Mouse (Mus musculus): ENCODE data around the gene Ppat. TPM values are rescaled to one million over a fixed set of nuclear protein-coding genes. Genes with fewer than 3 reads are reported as not detected.
"Not testable (repeated sequence)": the region's sequence is repeated elsewhere in the genome, so short reads cannot be mapped to it uniquely, and the experiment has no call there.

Ppat gene
- total RNA-seq, 2 experiments from 2014 or later = 21.2 to 21.8 TPM

DNA sequence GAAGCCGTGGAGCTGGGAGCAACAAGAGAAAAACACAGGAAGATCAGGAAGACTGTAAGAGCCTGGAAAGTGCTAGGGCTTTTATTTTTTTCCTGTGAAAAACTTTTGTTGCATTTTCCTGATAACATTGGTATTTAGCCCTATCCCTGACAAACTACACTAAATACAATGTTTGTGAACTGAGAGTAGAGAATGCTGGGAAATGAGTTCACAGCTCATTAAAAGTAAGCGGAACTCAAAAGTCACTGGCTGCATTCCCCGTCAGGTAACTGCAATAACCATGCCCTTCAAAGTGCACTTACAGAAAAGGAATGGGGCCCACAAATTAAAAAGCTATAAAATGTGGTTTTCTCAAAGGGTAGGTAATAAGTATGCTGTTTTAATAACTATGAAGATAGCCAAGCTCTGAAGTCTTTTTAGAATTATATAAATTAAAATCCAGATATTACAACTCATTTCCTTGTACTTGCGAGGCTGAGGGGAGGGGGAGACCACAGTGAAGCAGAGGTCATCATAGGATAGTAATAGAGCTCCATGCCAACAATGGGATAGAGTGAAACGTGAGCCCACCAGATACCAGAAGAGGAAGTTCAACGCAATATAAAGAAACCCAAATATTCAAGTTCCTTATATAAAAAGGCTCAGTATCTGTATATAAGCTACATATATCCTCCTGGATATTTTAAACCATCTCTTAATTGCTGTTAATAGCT, 6.3 kb downstream of the Ppat start:
- TF ChIP-seq CTCF (IDR thresholded peaks at IDR 0.05) = no peak
- Histone ChIP-seq H3K27ac (peak overlapping the region; percentile 33; the same call in 1 of the 2 replicates), H3K4me3 (no peak overlapping the region)
- intact Hi-C loops (cut with DNase I) = no loop called here
- no peak for DNase-seq

DNA sequence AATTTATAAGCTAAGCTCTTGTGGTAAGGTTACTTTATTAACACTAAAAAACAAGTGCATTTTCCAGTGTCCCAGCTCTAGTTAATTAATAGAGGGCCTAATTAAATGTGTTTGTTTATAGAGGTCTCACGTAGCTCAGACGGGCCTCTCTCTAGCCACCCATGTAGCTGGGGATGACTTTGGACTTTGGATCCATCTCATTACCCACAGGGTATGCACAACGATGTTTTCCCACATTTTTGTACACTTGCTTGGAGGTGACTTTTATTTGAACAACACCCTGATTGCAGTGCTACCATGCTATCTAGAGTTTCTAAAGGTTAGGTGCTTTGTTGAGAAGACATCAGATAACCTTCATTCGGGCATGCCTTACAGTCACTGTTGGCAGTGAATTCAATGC, 8.9 kb downstream of the Ppat start:
- DNase-seq = no peak
- TF ChIP-seq CTCF (IDR thresholded peaks at IDR 0.05) = no peak
- intact Hi-C loops (cut with DNase I) = no loop called here

DNA sequence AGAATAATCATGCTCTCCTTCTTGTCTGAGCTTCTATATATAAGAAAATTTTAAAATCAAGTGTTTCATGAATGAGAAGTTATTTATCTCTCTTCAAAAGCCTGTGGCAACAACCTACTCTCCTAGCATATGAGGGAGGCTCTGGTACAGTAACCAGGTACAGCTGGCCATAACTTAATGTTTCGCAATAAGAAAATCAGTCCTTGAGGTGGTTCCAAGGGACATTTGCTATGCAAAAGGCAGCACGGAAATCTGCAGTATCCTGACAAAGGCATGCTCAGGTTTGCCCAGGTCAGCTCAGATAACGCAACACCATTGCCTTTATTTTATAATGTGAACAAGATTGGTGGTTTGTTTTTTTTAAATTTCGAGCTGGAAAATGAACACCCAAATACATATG, 9.4 kb downstream of the Ppat start:
- no peak for TF ChIP-seq CTCF (IDR thresholded peaks at IDR 0.05)
- Histone ChIP-seq H3K4me3 (no peak overlapping the region), H3K27ac (no peak overlapping the region)
- DNase-seq = no peak
- intact Hi-C loops (cut with DNase I) = no loop called here

More for the DNA sequence above, 8.9 kb downstream of the Ppat start:
- H3K27ac ChIP-seq = no peak overlapping the region
- H3K4me3 ChIP-seq = no peak overlapping the region

DNA sequence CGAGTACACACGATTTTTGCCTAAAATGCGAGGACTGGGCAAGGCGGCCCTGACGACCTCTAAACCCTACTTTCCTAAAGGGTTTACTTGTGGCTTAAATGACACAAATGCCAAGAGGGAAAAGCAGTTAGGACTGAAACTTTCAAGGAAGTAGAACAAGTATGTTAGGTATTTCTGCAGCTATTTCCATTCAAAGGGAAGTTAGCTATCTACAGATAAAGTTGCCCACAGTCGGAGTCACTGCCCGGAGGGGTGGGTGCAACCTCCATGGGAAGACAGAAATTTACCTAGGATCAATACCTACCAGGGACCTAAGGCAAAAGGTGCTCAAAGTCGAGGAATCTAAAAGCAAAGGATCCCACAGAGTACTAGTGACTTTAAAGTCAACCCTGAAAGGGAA, 11.7 kb downstream of the Ppat start:
- no peak for DNase-seq
- Histone ChIP-seq H3K4me3 (no peak overlapping the region), H3K27ac (no peak overlapping the region)
- TF ChIP-seq CTCF (IDR thresholded peaks at IDR 0.05) = no peak
- intact Hi-C loops (cut with DNase I) = no loop called here

DNA sequence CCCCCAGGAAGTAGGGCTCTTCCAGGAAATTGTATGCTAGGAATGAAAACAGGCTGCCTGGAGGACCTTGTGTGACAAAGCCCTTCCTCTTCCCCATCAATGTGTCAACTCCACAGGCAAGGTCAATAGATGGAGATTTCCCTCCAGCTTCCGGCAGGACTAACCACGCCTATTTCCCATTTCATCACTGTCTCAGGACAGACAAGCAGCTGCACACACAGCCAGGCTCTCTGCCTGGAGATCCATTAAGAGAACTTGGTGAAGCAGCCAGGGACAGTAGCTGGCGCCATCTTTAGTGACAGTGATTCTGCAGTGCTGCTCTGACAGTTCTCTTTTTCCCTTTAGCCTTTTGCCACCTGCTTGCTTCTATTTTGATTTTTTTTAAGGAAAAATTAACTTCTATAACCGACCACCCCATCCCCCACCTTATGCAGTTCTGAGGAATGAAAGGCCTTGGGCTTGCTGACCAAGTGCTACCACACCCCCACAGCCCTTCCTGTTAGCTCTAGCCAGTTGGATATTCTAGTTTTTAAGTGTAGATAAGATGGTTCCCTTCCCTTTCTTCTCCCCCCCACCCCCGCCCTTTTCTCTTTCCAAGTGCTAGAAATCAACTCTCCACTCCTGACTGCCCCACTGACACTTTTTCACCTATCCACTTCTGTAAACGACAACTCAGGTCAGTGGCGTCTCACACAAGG, 22.0 kb downstream of the Ppat start:
- DNase-seq = peak; percentile 28
- intact Hi-C loops (cut with DNase I) = no loop called here
- H3K4me3 ChIP-seq = peak overlapping the region; percentile 69
- TF ChIP-seq CTCF (IDR thresholded peaks at IDR 0.05) = no peak
- peak overlapping the region; percentile 88 for H3K27ac ChIP-seq

DNA sequence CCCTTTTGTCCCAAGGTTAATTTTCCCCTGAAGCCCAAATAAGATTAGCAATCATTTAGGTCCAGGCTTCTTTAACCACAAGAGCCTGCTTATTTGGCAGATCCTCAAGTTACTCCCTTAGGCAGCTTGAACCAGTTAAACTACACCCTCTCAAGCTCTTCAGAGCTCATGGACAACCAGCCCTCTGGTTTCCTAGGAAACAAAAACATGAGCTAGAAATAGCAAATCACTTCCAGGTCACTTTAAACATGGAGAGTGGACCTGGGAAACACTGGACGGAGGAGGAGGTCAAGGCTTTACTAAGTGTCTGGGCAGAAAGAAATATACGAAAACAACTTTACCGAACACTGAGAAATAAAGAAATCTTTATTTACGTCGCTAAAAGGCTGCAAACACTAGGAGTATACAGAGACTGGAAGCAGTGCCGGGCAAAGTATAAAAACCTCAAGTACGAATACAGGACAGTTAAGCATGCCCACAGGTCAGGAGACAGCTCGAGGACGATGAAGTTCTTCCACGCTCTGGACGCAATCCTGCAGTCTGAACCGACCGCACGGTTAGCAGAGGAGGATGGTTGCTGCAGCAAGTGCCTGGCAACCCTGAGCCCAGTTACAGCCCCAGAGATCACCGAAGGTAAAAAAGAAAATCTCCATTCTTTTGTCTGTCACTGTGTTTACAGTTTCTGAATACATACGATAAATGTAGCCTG, 23.1 kb downstream of the Ppat start:
- intact Hi-C loops (cut with DNase I) = no loop called here
- Histone ChIP-seq H3K4me3 (peak overlapping the region; percentile 69), H3K27ac (peak overlapping the region; percentile 88)
- TF ChIP-seq CTCF (IDR thresholded peaks at IDR 0.05) = no peak
- DNase-seq = peak; percentile 32

DNA sequence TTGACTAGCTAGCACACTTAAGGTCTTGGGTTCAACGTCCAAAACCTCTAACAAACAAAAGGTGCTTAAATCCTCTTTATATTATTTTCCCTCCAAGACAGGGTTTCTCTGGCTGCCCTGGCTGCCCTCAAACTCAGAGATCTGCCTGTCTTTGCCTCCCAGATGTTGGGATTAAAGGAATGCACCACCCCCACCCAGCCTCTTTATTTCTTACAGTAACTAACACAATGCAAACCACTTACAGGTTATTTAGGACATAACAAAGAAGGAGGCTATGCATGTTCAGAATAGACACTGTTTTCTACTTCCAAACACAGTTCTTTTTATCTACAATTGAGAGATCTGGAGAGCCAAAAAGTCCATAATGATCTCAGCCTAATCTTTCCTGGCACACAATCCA, 27.1 kb downstream of the Ppat start:
- no peak for TF ChIP-seq CTCF (IDR thresholded peaks at IDR 0.05)
- DNase-seq = no peak
- peak overlapping the region; percentile 93 for H3K27ac ChIP-seq
- peak overlapping the region; percentile 50 for H3K4me3 ChIP-seq
- intact Hi-C loops (cut with DNase I) = loop anchor here (5.0 kb wide), 1 partner anchor 33 kb away; no protein-coding TSS in a partner anchor

DNA sequence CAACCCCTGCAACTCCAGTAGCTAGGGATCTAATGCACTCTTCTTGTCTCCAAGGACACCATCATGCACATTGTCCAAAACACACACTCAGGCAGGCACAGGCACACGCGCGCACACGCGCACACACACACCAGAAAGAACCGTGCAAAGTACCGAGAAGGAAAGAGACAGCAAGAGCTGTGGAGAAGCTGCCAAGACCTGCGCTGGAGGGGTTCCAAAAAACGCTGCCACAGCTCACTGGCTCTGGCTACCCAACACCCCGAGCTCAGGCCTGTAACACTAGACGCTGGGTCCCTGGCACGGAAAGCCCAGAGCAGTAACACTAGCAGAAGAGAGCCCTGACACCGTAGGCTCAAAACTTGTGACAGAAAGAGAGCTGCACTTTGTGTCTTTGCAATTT, 27.9 kb downstream of the Ppat start:
- peak; percentile 96 for DNase-seq
- TF ChIP-seq CTCF (IDR thresholded peaks at IDR 0.05) = no peak
- Histone ChIP-seq H3K27ac (peak overlapping the region; percentile 93), H3K4me3 (peak overlapping the region; percentile 59)
- intact Hi-C loops (cut with DNase I) = loop anchor here (5.0 kb wide), 1 partner anchor 34 kb away; no protein-coding TSS in a partner anchor

DNA sequence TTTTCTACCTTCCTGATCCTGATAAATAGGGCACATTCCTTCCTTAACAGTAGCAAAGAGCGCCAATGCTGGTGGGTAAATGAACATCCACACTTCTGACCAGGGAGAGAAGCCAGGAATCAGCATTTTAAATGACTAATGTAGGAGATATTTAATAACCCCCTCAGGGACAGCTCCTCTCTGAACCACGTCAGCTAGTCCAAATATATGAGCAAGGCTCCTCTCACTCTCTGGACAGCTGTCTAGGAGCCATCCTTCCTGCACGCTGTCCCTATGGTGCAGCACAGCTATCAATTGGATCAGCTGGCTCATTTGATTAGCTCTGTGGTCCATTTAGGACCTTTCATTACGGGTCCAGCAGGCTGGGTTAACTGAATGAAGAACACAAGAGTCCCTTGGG, 28.5 kb downstream of the Ppat start:
- no peak for TF ChIP-seq CTCF (IDR thresholded peaks at IDR 0.05)
- Histone ChIP-seq H3K27ac (peak overlapping the region; percentile 93), H3K4me3 (peak overlapping the region; percentile 59)
- intact Hi-C loops (cut with DNase I) = loop anchor here (5.0 kb wide), 1 partner anchor 34 kb away; no protein-coding TSS in a partner anchor
- peak; percentile 37 for DNase-seq

DNA sequence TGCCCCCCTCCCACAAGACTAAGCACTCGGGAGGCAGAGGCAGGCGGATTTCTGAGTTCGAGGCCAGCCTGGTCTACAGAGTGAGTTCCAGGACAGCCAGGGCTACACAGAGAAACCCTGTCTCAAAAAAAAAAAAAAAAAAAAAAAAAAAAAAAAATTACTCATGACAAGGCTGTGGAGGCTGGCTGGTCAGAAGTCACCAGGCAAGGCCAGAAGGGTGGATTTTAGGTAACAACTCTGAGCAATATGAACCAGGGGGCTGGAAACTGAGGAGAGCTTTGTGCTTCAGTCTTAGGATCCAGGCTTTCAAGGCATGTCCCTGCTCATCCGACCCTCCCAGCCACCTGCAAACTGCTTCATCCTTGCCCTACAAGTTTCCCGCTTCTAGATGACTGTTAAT, 38.9 kb downstream of the Ppat start:
- DNase-seq; H3K4me3 ChIP-seq; intact Hi-C loops (cut with DNase I); H3K27ac ChIP-seq: not testable (repeated sequence)

DNA sequence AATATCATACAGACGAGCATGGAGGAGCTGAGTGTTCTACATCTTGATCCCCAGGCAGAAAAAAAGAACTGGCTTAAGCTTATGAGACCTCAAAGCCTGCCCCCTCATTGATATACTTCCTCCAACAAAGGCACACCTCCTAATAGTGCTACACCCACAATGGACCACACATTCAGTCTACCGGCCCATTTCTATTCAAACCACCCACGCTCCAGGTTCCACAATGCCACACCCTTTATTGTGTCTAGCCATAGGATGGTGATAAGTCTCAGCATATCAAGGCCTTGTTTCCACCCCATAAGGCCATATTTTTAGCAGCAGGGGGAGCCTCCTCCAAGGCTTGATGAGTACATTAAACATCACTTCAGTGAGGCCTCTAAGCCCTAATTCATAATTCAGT, 40.6 kb downstream of the Ppat start:
- Histone ChIP-seq H3K27ac (no peak overlapping the region), H3K4me3 (no peak overlapping the region)
- no peak for DNase-seq
- TF ChIP-seq CTCF (IDR thresholded peaks at IDR 0.05) = no peak
- intact Hi-C loops (cut with DNase I) = no loop called here

DNA sequence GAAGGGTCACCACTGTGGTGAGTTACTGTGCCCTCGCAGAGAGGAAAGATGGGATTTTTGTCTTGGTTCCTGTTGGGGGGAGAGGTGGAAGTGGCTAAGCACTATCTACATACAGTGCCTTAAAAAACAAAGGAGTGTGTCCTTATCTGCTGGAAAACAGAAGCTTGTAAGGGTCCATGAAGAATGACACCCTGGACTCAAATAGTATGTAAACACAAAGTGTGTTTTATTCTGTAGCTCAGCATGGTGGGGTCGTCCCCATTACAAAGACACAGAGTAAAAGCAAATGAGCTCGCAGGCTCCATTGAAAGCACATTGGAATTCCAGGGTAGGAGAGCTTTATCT, 45.3 kb downstream of the Ppat start:
- peak overlapping the region; percentile 83 for H3K4me3 ChIP-seq
- TF ChIP-seq CTCF (IDR thresholded peaks at IDR 0.05) = no peak
- DNase-seq = no peak
- H3K27ac ChIP-seq = peak overlapping the region; percentile 99
- intact Hi-C loops (cut with DNase I) = loop anchor here (10.0 kb wide), 1 partner anchor 409 kb away; the partner anchor contains the start of genes Noa1 and Polr2b
